Mouse (Mus musculus): ENCODE results near the gene 1700025G04Rik. TPM values are rescaled to one million over a fixed set of nuclear protein-coding genes. Genes with fewer than 3 reads are reported as not detected.

1700025G04Rik gene
- polyA plus RNA-seq, 2 experiments: 24.3 to 36.4 TPM

DNA sequence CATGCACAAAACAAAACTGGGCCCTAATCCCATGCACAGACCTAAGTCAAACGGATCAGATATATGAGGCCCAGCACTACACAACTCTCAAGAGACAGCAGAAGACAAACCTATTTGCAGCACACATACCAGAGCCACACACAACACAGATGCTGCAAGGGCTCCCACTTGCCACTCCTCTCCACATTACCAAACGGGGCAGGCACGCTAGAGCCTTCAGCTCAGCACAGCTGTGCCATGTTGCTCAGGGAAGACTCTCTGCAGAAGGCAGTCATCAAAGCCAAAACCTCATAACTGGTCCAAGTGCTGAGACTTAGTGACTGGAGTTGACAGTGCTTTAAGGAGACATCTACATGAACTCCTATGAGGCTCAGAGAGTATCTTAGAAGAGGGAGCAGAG is 130.9 kb downstream of the 1700025G04Rik start:
- Histone ChIP-seq H3K27me3 (ENCODE audit: control insufficient read depth, insufficient read depth, low read length) (no peaks in the 10 kb centered on the region), H3K4me2 (replicated peaks; ENCODE audit: low read depth, low read length, severe bottlenecking) (no peak overlapping the region), H3K4me1 (ENCODE audit: control insufficient read depth, insufficient read depth, low read length) (peaks cover 12% of the 10 kb centered on the region), H3K27ac (replicated peaks; ENCODE audit: low read depth, low read length) (no peak overlapping the region), H3K9me3 (ENCODE audit: control insufficient read depth, low read length) (no peaks in the 10 kb centered on the region), H3K36me3 (ENCODE audit: control insufficient read depth, insufficient read depth, low read length) (no peaks in the 10 kb centered on the region), H3K4me3 (replicated peaks; ENCODE audit: low read length) (no peak overlapping the region), H3K9ac (ENCODE audit: low read depth, low read length, severe bottlenecking) (no peak overlapping the region)
- 64% methylated on average over 3 of the region's 3 CpGs for WGBS
- ATAC-seq (ENCODE audit: low FRiP score, low read depth): 0 out of 2 replicates have a peak, but pooled peaks have one; percentile 44
- DNase-seq (ENCODE audit: low spot score): no peak
- TF ChIP-seq POLR2A (IDR thresholded peaks at IDR 0.05; ENCODE audit: borderline replicate concordance, extremely low read depth, insufficient read depth, insufficient read length): no peak

- ATAC-seq (ENCODE audit: low FRiP score, low read depth) (no peak), DNase-seq (ENCODE audit: low spot score) (no peak)
- Histone ChIP-seq H3K4me1 (ENCODE audit: control insufficient read depth, insufficient read depth, low read length) (peaks cover 16% of the 10 kb centered on the region), H3K36me3 (ENCODE audit: control insufficient read depth, insufficient read depth, low read length) (no peaks in the 10 kb centered on the region), H3K9me3 (ENCODE audit: control insufficient read depth, low read length) (no peaks in the 10 kb centered on the region), H3K27me3 (ENCODE audit: control insufficient read depth, insufficient read depth, low read length) (no peaks in the 10 kb centered on the region), H3K4me3 (replicated peaks; ENCODE audit: low read length) (no peak overlapping the region), H3K9ac (ENCODE audit: low read depth, low read length, severe bottlenecking) (no peak overlapping the region), H3K27ac (replicated peaks; ENCODE audit: low read depth, low read length) (no peak overlapping the region), H3K4me2 (replicated peaks; ENCODE audit: low read depth, low read length, severe bottlenecking) (no peak overlapping the region)
- TF ChIP-seq POLR2A (IDR thresholded peaks at IDR 0.05; ENCODE audit: borderline replicate concordance, extremely low read depth, insufficient read depth, insufficient read length): no peak
- WGBS: 83% methylated on average over 3 of the region's 3 CpGs
These were observed 131.5 kb downstream of the 1700025G04Rik start for GRCm38 (mm10) chr1:151958442-151958841.

DNA sequence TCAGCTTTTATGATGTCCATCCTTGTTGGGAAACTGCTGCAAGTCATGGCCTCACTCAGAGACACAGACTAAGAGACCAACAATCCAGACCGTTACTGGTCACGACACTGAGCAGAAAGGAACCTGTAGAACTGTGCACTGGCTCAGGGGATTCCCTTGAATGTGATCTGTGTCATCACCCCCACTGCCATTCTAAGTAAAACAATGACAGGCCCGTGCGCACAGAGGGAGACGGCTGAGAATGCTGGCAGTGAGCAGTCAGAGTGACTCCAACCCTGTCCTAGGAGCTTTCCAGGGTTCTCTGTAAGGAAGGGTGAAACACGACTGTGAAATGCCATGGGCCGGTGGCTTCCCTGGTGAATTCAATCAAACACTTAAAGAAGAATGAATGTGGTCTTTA is 132.3 kb downstream of the 1700025G04Rik start:
- no peak for TF ChIP-seq POLR2A (IDR thresholded peaks at IDR 0.05; ENCODE audit: borderline replicate concordance, extremely low read depth, insufficient read depth, insufficient read length)
- Histone ChIP-seq H3K9me3 (ENCODE audit: control insufficient read depth, low read length) (no peaks in the 10 kb centered on the region), H3K9ac (ENCODE audit: low read depth, low read length, severe bottlenecking) (no peak overlapping the region), H3K4me1 (ENCODE audit: control insufficient read depth, insufficient read depth, low read length) (peaks cover 21% of the 10 kb centered on the region), H3K27me3 (ENCODE audit: control insufficient read depth, insufficient read depth, low read length) (no peaks in the 10 kb centered on the region), H3K36me3 (ENCODE audit: control insufficient read depth, insufficient read depth, low read length) (no peaks in the 10 kb centered on the region), H3K4me2 (replicated peaks; ENCODE audit: low read depth, low read length, severe bottlenecking) (no peak overlapping the region), H3K27ac (replicated peaks; ENCODE audit: low read depth, low read length) (no peak overlapping the region), H3K4me3 (replicated peaks; ENCODE audit: low read length) (no peak overlapping the region)
- no peak for DNase-seq (ENCODE audit: low spot score)
- no peak for ATAC-seq (ENCODE audit: low FRiP score, low read depth)
- WGBS: 52% methylated on average over 7 of the region's 7 CpGs

DNA sequence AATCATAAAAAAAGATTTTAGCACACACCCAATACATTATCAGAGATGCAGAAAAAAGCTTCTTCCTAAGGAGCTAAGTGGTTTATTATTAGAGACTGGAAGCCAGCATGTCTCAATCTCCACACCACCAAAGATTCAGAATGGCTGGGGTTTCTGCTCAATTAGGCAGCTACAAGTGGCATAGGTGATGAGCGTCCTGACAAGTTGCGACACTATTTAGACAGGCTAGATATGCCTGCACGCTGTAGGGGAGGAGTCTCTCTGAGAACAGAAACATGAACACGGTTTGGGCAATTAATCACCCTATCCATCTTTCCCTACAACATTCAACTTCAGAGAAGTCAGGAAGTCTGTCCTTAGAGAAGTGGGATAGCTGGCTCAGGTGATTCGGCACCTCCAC is 134.1 kb downstream of the 1700025G04Rik start:
- H3K27me3 ChIP-seq (ENCODE audit: control insufficient read depth, insufficient read depth, low read length): no peaks in the 10 kb centered on the region
- no peak overlapping the region for H3K4me3 ChIP-seq (replicated peaks; ENCODE audit: low read length)
- H3K27ac ChIP-seq (replicated peaks; ENCODE audit: low read depth, low read length): no peak overlapping the region
- ATAC-seq (ENCODE audit: low FRiP score, low read depth) (no peak), DNase-seq (ENCODE audit: low spot score) (no peak)
- no peaks in the 10 kb centered on the region for H3K36me3 ChIP-seq (ENCODE audit: control insufficient read depth, insufficient read depth, low read length)
- TF ChIP-seq POLR2A (IDR thresholded peaks at IDR 0.05; ENCODE audit: borderline replicate concordance, extremely low read depth, insufficient read depth, insufficient read length): no peak
- WGBS: 66% methylated on average over 5 of the region's 5 CpGs
- H3K4me1 ChIP-seq (ENCODE audit: control insufficient read depth, insufficient read depth, low read length): peaks cover 13% of the 10 kb centered on the region
- H3K4me2 ChIP-seq (replicated peaks; ENCODE audit: low read depth, low read length, severe bottlenecking): no peak overlapping the region
- H3K9me3 ChIP-seq (ENCODE audit: control insufficient read depth, low read length): no peaks in the 10 kb centered on the region
- no peak overlapping the region for H3K9ac ChIP-seq (ENCODE audit: low read depth, low read length, severe bottlenecking)

DNA sequence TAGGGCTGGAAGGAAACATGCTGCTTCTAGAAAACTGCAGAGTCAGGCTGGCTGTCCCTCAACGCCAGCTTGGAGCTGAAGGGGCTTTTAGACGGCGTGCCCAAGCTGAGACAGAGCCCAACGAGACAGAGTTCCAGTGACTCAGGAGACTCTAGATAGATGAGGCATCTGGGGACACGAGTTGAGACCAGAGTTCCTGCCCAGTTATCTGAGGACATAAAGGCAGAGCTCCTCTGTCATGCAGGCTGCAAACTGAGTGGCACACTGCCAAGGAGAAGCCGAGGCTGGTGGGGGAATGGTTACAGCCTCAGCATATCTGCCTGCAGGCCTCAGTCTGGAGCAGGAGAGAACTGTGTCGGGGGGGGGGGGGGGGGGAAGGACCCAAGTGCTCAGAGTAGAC is 136.4 kb downstream of the 1700025G04Rik start:
- H3K27me3 ChIP-seq (ENCODE audit: control insufficient read depth, insufficient read depth, low read length): no peaks in the 10 kb centered on the region
- no peaks in the 10 kb centered on the region for H3K36me3 ChIP-seq (ENCODE audit: control insufficient read depth, insufficient read depth, low read length)
- H3K27ac ChIP-seq (replicated peaks; ENCODE audit: low read depth, low read length): no peak overlapping the region
- ATAC-seq (ENCODE audit: low FRiP score, low read depth) (no peak), DNase-seq (ENCODE audit: low spot score) (peak; percentile 30)
- 38% methylated on average over 7 of the region's 7 CpGs for WGBS
- H3K4me3 ChIP-seq (replicated peaks; ENCODE audit: low read length): no peak overlapping the region
- H3K4me2 ChIP-seq (replicated peaks; ENCODE audit: low read depth, low read length, severe bottlenecking): no peak overlapping the region
- TF ChIP-seq POLR2A (IDR thresholded peaks at IDR 0.05; ENCODE audit: borderline replicate concordance, extremely low read depth, insufficient read depth, insufficient read length): no peak
- H3K9ac ChIP-seq (ENCODE audit: low read depth, low read length, severe bottlenecking): no peak overlapping the region
- no peaks in the 10 kb centered on the region for H3K9me3 ChIP-seq (ENCODE audit: control insufficient read depth, low read length)
- H3K4me1 ChIP-seq (ENCODE audit: control insufficient read depth, insufficient read depth, low read length): peaks cover 13% of the 10 kb centered on the region

GRCm38 (mm10) chr1:151948065-151948464 is 141.9 kb downstream of the 1700025G04Rik start:
- DNase-seq (ENCODE audit: low spot score): no peak
- H3K4me3 ChIP-seq (replicated peaks; ENCODE audit: low read length): no peak overlapping the region
- no peaks in the 10 kb centered on the region for H3K27me3 ChIP-seq (ENCODE audit: control insufficient read depth, insufficient read depth, low read length)
- no peaks in the 10 kb centered on the region for H3K36me3 ChIP-seq (ENCODE audit: control insufficient read depth, insufficient read depth, low read length)
- H3K4me1 ChIP-seq (ENCODE audit: control insufficient read depth, insufficient read depth, low read length): peaks cover 15% of the 10 kb centered on the region
- WGBS: 69% methylated on average over 3 of the region's 3 CpGs
- H3K9me3 ChIP-seq (ENCODE audit: control insufficient read depth, low read length): no peaks in the 10 kb centered on the region
- no peak overlapping the region for H3K9ac ChIP-seq (ENCODE audit: low read depth, low read length, severe bottlenecking)
- no peak overlapping the region for H3K4me2 ChIP-seq (replicated peaks; ENCODE audit: low read depth, low read length, severe bottlenecking)
- TF ChIP-seq POLR2A (IDR thresholded peaks at IDR 0.05; ENCODE audit: borderline replicate concordance, extremely low read depth, insufficient read depth, insufficient read length): no peak
- no peak overlapping the region for H3K27ac ChIP-seq (replicated peaks; ENCODE audit: low read depth, low read length)
- ATAC-seq (ENCODE audit: low FRiP score, low read depth): no peak
